Mouse (Mus musculus) midbrain, postnatal 0 days (tissue): ENCODE measurements around the gene E030018B13Rik. TPM values are rescaled to one million over a fixed set of nuclear protein-coding genes. Genes with fewer than 3 reads are reported as not detected.
A peak's percentile ranks its signal among the peaks of the same experiment; 100 is the strongest.

ENCODE experiments used
- ATAC-seq: fragments of 200-750 bp; cut with Nextera tagmentation; 2 replicates; pipeline ENCODE4 v1.8.0; 2017; ENCODE audit warnings: moderate number of reproducible peaks, mild to moderate bottlenecking, moderate TSS enrichment, moderate library complexity; ENCODE audit not compliant: low FRiP score
- DNase-seq: peaks from one replicate; pipeline ENCODE4 v3.0.0-alpha.2; 2015; ENCODE audit warnings: low spot score
- H3K27ac ChIP-seq: fragments of 300-500 bp; sonication (generic); 2 replicates; pipeline ENCODE4 v1.5.1; 2014; ENCODE audit warnings: low read depth, mild to moderate bottlenecking, low read length, mixed read lengths
- H3K27me3 ChIP-seq: fragments of 300-500 bp; sonication (generic); 2 replicates; pipeline ENCODE4 v1.6.1; 2014; ENCODE audit warnings: low read length, control low read depth, mixed read lengths; ENCODE audit not compliant: insufficient read depth
- H3K36me3 ChIP-seq: fragments of 300-500 bp; sonication (generic); 2 replicates; pipeline ENCODE4 v1.6.1; 2014; ENCODE audit warnings: low read length, control low read depth, mixed read lengths; ENCODE audit not compliant: insufficient read depth
- H3K4me1 ChIP-seq: fragments of 300-500 bp; sonication (generic); 2 replicates; pipeline ENCODE4 v1.6.1; 2014; ENCODE audit warnings: mild to moderate bottlenecking, control low read depth, antibody characterized with exemption, low read length, mixed read lengths; ENCODE audit not compliant: insufficient read depth
- H3K4me2 ChIP-seq: fragments of 300-500 bp; sonication (generic); 2 replicates; pipeline ENCODE4 v1.6.1; 2014; ENCODE audit warnings: low read depth, mild to moderate bottlenecking, low read length, mixed read lengths; ENCODE audit not compliant: poor library complexity, severe bottlenecking
- H3K4me3 ChIP-seq: fragments of 300-500 bp; sonication (generic); 2 replicates; pipeline ENCODE4 v1.5.1; 2014; ENCODE audit warnings: low read depth, mild to moderate bottlenecking, low read length, moderate library complexity
- H3K9ac ChIP-seq: fragments of 300-500 bp; sonication (generic); replicated peaks from 2 replicates; pipeline ENCODE4 v1.6.1; 2014; ENCODE audit warnings: mild to moderate bottlenecking, low read length, moderate library complexity, mixed read lengths; ENCODE audit not compliant: poor library complexity, severe bottlenecking
- H3K9me3 ChIP-seq: fragments of 300-500 bp; sonication (generic); 2 replicates; pipeline ENCODE4 v1.6.1; 2016; ENCODE audit warnings: low read length, control low read depth
- CTCF ChIP-seq: IDR thresholded peaks from 2 replicates; pipeline ENCODE4 v1.5.1; 2016; ENCODE audit warnings: antibody characterized with exemption, mild to moderate bottlenecking
- WGBS: fragments of 180-500 bp; shearing (Covaris S2); extraction: QIAGEN DNeasy Blood & Tissue Kit; methylation state at CpG from one replicate; pipeline ENCODE4 v1.1.7; 2014; 5-methylcytosine and 5-hydroxymethylcytosine counted together
- polyA plus RNA-seq: library from polyadenylated mRNA; unstranded; fragments of >200 nt; fragmentation: Nextera tagmentation; extraction: Ambion mirVana; gene quantifications from 2 replicates; pipeline ENCODE4 v1.2.1, GENCODE M21; 2015
- total RNA-seq: library from RNA; depleted of rRNA; stranded (reverse); fragments of >200 nt; gene quantifications from 2 replicates; pipeline ENCODE4 v1.2.3, GENCODE M21; 2014

E030018B13Rik gene
- total and polyA plus RNA-seq, 2 experiments from 2014 or later = not detected

GRCm38 (mm10) chr7:63895223-63895622 lies 21.4 kb upstream of the E030018B13Rik start:
- no peak overlapping the region for H3K9ac ChIP-seq
- peaks cover 6% of the 10 kb centered on the region for H3K36me3 ChIP-seq
- no peaks in the 10 kb centered on the region for H3K27me3 ChIP-seq
- H3K9me3 ChIP-seq = no peaks in the 10 kb centered on the region
- no peak overlapping the region for H3K27ac ChIP-seq
- WGBS = 90% methylated on average over 3 of the region's 3 CpGs
- no peak overlapping the region for H3K4me2 ChIP-seq
- TF ChIP-seq CTCF = no peak
- DNase-seq = no peak
- H3K4me3 ChIP-seq = no peak overlapping the region
- no peak for ATAC-seq
- H3K4me1 ChIP-seq = peaks cover 16% of the 10 kb centered on the region; the same call in 1 of the 2 replicates

GRCm38 (mm10) chr7:63896276-63896967 lies 20.2 kb upstream of the E030018B13Rik start:
- Histone ChIP-seq H3K27me3 (no peaks in the 10 kb centered on the region), H3K4me3 (peak overlapping the region; percentile 30), H3K27ac (peak overlapping the region; percentile 57; the same call in 1 of the 2 replicates), H3K36me3 (no peaks in the 10 kb centered on the region), H3K4me1 (peaks cover 19% of the 10 kb centered on the region; the same call in 1 of the 2 replicates), H3K4me2 (peak overlapping the region; percentile 63), H3K9ac (peak overlapping the region; percentile 44), H3K9me3 (no peaks in the 10 kb centered on the region)
- ATAC-seq (peak; percentile 35; the same call in 1 of the 2 replicates), DNase-seq (no peak)
- TF ChIP-seq CTCF = no peak
- WGBS = 23% methylated on average over 17 of the region's 17 CpGs

GRCm38 (mm10) chr7:63896968-63897468 lies 19.6 kb upstream of the E030018B13Rik start:
- H3K4me2 ChIP-seq = peak overlapping the region; percentile 63
- ATAC-seq (peak; percentile 87), DNase-seq (peak; percentile 92)
- no peaks in the 10 kb centered on the region for H3K9me3 ChIP-seq
- H3K4me3 ChIP-seq = peak overlapping the region; percentile 30
- peak overlapping the region; percentile 44 for H3K9ac ChIP-seq
- TF ChIP-seq CTCF = peak; percentile 69
- peaks cover 19% of the 10 kb centered on the region; the same call in 1 of the 2 replicates for H3K4me1 ChIP-seq
- no peaks in the 10 kb centered on the region for H3K27me3 ChIP-seq
- WGBS = 4% methylated on average over 22 of the region's 22 CpGs
- H3K36me3 ChIP-seq = no peaks in the 10 kb centered on the region
- H3K27ac ChIP-seq = peak overlapping the region; percentile 44

GRCm38 (mm10) chr7:63897655-63898054 lies 19.0 kb upstream of the E030018B13Rik start:
- no peaks in the 10 kb centered on the region for H3K27me3 ChIP-seq
- WGBS = 59% methylated on average over 3 of the region's 3 CpGs
- no peak overlapping the region for H3K27ac ChIP-seq
- DNase-seq (no peak), ATAC-seq (no peak)
- no peaks in the 10 kb centered on the region for H3K9me3 ChIP-seq
- peaks cover 19% of the 10 kb centered on the region; the same call in 1 of the 2 replicates for H3K4me1 ChIP-seq
- no peak overlapping the region for H3K4me3 ChIP-seq
- H3K9ac ChIP-seq = 0 out of 2 replicates have a peak overlapping the region, but pooled peaks have one; percentile 44
- no peak for TF ChIP-seq CTCF
- no peaks in the 10 kb centered on the region for H3K36me3 ChIP-seq
- peak overlapping the region; percentile 63; the same call in 1 of the 2 replicates for H3K4me2 ChIP-seq

GRCm38 (mm10) chr7:63898201-63898600 lies 18.5 kb upstream of the E030018B13Rik start:
- Histone ChIP-seq H3K27me3 (no peaks in the 10 kb centered on the region), H3K36me3 (no peaks in the 10 kb centered on the region), H3K4me2 (no peak overlapping the region), H3K27ac (no peak overlapping the region), H3K9me3 (no peaks in the 10 kb centered on the region), H3K9ac (no peak overlapping the region), H3K4me1 (peaks cover 19% of the 10 kb centered on the region; the same call in 1 of the 2 replicates), H3K4me3 (no peak overlapping the region)
- 83% methylated on average over 6 of the region's 6 CpGs for WGBS
- ATAC-seq = no peak
- no peak for TF ChIP-seq CTCF
- no peak for DNase-seq

- TF ChIP-seq CTCF = no peak
- Histone ChIP-seq H3K9ac (no peak overlapping the region), H3K27me3 (no peaks in the 10 kb centered on the region), H3K27ac (no peak overlapping the region), H3K4me3 (no peak overlapping the region), H3K4me2 (no peak overlapping the region), H3K4me1 (peaks cover 15% of the 10 kb centered on the region; the same call in 1 of the 2 replicates), H3K9me3 (no peaks in the 10 kb centered on the region), H3K36me3 (no peaks in the 10 kb centered on the region)
- DNase-seq (no peak), ATAC-seq (no peak)
- WGBS = 92% methylated on average over 8 of the region's 8 CpGs
Measured at GRCm38 (mm10) chr7:63899925-63900324, 16.7 kb upstream of the E030018B13Rik start.
